Mouse (Mus musculus) right cerebral cortex, adult 2 months (tissue): ENCODE data around the gene Dido1.
A peak's percentile ranks its signal among the peaks of the same experiment; 100 is the strongest.

Source experiments
- DNase-seq, 2 experiments: peaks; one replicate each; pipeline ENCODE4 v3.0.0; 2021 to 2022; ENCODE audit warnings: low spot score in 2 of 2

The Dido1 gene

GRCm38 (mm10) chr2:180684031-180684430 is 25.8 kb downstream of the Dido1 start:
- DNase-seq, result no peak

- no peak for DNase-seq
Observed at GRCm38 (mm10) chr2:180683524-180683923, 26.3 kb downstream of the Dido1 start.

- no peak for DNase-seq
Observed at GRCm38 (mm10) chr2:180681225-180681624, 28.6 kb downstream of the Dido1 start.

- peak; percentile 80 to 82 for DNase-seq
Observed at GRCm38 (mm10) chr2:180678609-180679140, 31.1 kb downstream of the Dido1 start.

GRCm38 (mm10) chr2:180676706-180677105 is 33.1 kb downstream of the Dido1 start:
- no peak for DNase-seq

- no peak for DNase-seq
Observed at GRCm38 (mm10) chr2:180662008-180662407, 47.8 kb downstream of the Dido1 start.

- DNase-seq, result no peak
Observed at GRCm38 (mm10) chr2:180660521-180660920, 49.3 kb downstream of the Dido1 start.

- DNase-seq, result no peak
Observed at GRCm38 (mm10) chr2:180659353-180660150, 50.2 kb downstream of the Dido1 start.

- DNase-seq, result no peak
Observed at GRCm38 (mm10) chr2:180658381-180658780, 51.4 kb downstream of the Dido1 start.

- DNase-seq, result peak; percentile 75 to 78
Observed at GRCm38 (mm10) chr2:180657394-180658013, 52.3 kb downstream of the Dido1 start.

- no peak for DNase-seq
Observed at GRCm38 (mm10) chr2:180655150-180655549, 54.6 kb downstream of the Dido1 start.

- no peak for DNase-seq
Observed at GRCm38 (mm10) chr2:180654666-180655065, 55.1 kb downstream of the Dido1 start.

- no peak for DNase-seq
Observed at GRCm38 (mm10) chr2:180646841-180647240, 63.0 kb downstream of the Dido1 start.

- no peak for DNase-seq
Observed at GRCm38 (mm10) chr2:180643626-180644025, 66.2 kb downstream of the Dido1 start.

GRCm38 (mm10) chr2:180642555-180643260 is 67.1 kb downstream of the Dido1 start, which contains the start of gene Tcfl5:
Gene Tcfl5, minus strand, starts transcription at chr2:180642708.
- no peak for DNase-seq

GRCm38 (mm10) chr2:180641576-180642554 is 67.9 kb downstream of the Dido1 start:
- DNase-seq, result no peak

GRCm38 (mm10) chr2:180611882-180612281 is 97.9 kb downstream of the Dido1 start:
- DNase-seq, result no peak

- no peak for DNase-seq
Observed at GRCm38 (mm10) chr2:180610283-180610682, 99.5 kb downstream of the Dido1 start.
